Mouse (Mus musculus): ENCODE results near the gene Nln. TPM values are rescaled to one million over a fixed set of nuclear protein-coding genes. Genes with fewer than 3 reads are reported as not detected.

The Nln gene
- polyA plus RNA-seq, 1 experiment from 2014 or later = 24.3 TPM

GRCm38 (mm10) chr13:104134510-104135085, 25.2 kb upstream of the Nln start:
- Histone ChIP-seq H3K4me1 (ENCODE audit: control insufficient read depth, insufficient read depth, low read length) (no peaks in the 10 kb centered on the region), H3K27me3 (ENCODE audit: control insufficient read depth, insufficient read depth, low read length) (no peaks in the 10 kb centered on the region), H3K4me3 (ENCODE audit: low read depth, low read length) (no peak overlapping the region), H3K9me3 (replicated peaks; ENCODE audit: control insufficient read depth, low read length) (no peaks in the 10 kb centered on the region), H3K9ac (replicated peaks; ENCODE audit: low read length) (no peak overlapping the region), H3K36me3 (replicated peaks; ENCODE audit: control insufficient read depth, insufficient read depth, low read depth, low read length) (no peaks in the 10 kb centered on the region), H3K27ac (replicated peaks; ENCODE audit: low read depth, low read length) (no peak overlapping the region), H3K4me2 (ENCODE audit: low read depth, low read length) (no peak overlapping the region)
- no peak for DNase-seq (ENCODE audit: low spot score)
- no peak for ATAC-seq (replicated peaks; ENCODE audit: insufficient number of reproducible peaks, low FRiP score, low TSS enrichment, low read depth)
- WGBS = 81% methylated on average over 4 of the region's 4 CpGs

GRCm38 (mm10) chr13:104132561-104132960, 23.1 kb upstream of the Nln start:
- ATAC-seq (replicated peaks; ENCODE audit: insufficient number of reproducible peaks, low FRiP score, low TSS enrichment, low read depth) (no peak), DNase-seq (ENCODE audit: low spot score) (no peak)
- Histone ChIP-seq H3K4me3 (ENCODE audit: low read depth, low read length) (no peak overlapping the region), H3K27me3 (ENCODE audit: control insufficient read depth, insufficient read depth, low read length) (no peaks in the 10 kb centered on the region), H3K4me1 (ENCODE audit: control insufficient read depth, insufficient read depth, low read length) (no peaks in the 10 kb centered on the region), H3K27ac (replicated peaks; ENCODE audit: low read depth, low read length) (no peak overlapping the region), H3K4me2 (ENCODE audit: low read depth, low read length) (no peak overlapping the region), H3K9me3 (replicated peaks; ENCODE audit: control insufficient read depth, low read length) (no peaks in the 10 kb centered on the region), H3K36me3 (replicated peaks; ENCODE audit: control insufficient read depth, insufficient read depth, low read depth, low read length) (no peaks in the 10 kb centered on the region), H3K9ac (replicated peaks; ENCODE audit: low read length) (no peak overlapping the region)
- WGBS = 87% methylated on average over 2 of the region's 2 CpGs

DNA sequence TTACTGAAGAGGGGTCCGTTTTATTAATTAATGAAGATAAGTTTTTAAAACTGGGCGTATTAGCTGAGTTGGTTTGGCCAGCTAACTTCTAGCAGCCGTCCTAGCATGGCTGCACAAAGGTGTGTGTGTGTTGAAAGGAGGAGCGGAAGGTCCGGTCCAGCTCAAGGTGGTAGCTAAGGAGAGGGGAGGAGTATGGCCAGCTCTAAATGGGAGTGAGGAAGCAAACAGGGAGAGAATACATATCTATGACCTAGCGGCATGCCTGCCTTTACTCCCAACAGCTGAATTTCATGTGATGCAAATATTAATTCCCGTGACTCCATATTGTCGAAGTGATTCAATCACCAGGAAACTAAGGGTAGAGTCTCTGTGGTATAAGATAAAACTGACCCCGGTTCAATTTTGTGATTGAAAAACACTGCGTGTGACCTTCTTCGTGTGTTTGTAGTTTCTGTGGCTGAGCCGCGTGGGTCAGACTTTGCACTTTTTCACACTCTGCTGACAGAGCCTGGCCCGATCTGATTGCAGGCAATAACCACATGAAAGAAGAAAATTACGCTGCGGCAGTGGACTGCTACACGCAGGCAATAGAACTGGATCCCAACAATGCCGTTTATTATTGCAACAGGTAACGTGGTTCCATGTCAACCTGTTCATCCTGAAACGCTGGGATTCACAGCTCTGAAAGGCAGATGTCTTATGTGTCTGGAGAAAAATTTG, 14.4 kb upstream of the Nln start:
- Histone ChIP-seq H3K27me3 (ENCODE audit: control insufficient read depth, insufficient read depth, low read length) (no peaks in the 10 kb centered on the region), H3K36me3 (replicated peaks; ENCODE audit: control insufficient read depth, insufficient read depth, low read depth, low read length) (no peaks in the 10 kb centered on the region; the same call in 1 of the 2 replicates), H3K27ac (replicated peaks; ENCODE audit: low read depth, low read length) (no peak overlapping the region), H3K4me2 (ENCODE audit: low read depth, low read length) (no peak overlapping the region), H3K4me1 (ENCODE audit: control insufficient read depth, insufficient read depth, low read length) (no peaks in the 10 kb centered on the region), H3K9ac (replicated peaks; ENCODE audit: low read length) (no peak overlapping the region), H3K9me3 (replicated peaks; ENCODE audit: control insufficient read depth, low read length) (no peaks in the 10 kb centered on the region), H3K4me3 (ENCODE audit: low read depth, low read length) (no peak overlapping the region)
- DNase-seq (ENCODE audit: low spot score) = no peak
- WGBS = 90% methylated on average over 20 of the region's 20 CpGs
- ATAC-seq (replicated peaks; ENCODE audit: insufficient number of reproducible peaks, low FRiP score, low TSS enrichment, low read depth) = no peak

- Histone ChIP-seq H3K4me2 (ENCODE audit: low read depth, low read length) (no peak overlapping the region), H3K4me3 (ENCODE audit: low read depth, low read length) (no peak overlapping the region), H3K27ac (replicated peaks; ENCODE audit: low read depth, low read length) (no peak overlapping the region), H3K9me3 (replicated peaks; ENCODE audit: control insufficient read depth, low read length) (no peaks in the 10 kb centered on the region), H3K27me3 (ENCODE audit: control insufficient read depth, insufficient read depth, low read length) (no peaks in the 10 kb centered on the region), H3K9ac (replicated peaks; ENCODE audit: low read length) (no peak overlapping the region), H3K36me3 (replicated peaks; ENCODE audit: control insufficient read depth, insufficient read depth, low read depth, low read length) (no peaks in the 10 kb centered on the region; the same call in 1 of the 2 replicates), H3K4me1 (ENCODE audit: control insufficient read depth, insufficient read depth, low read length) (no peaks in the 10 kb centered on the region)
- DNase-seq (ENCODE audit: low spot score) = no peak
- no peak for ATAC-seq (replicated peaks; ENCODE audit: insufficient number of reproducible peaks, low FRiP score, low TSS enrichment, low read depth)
- WGBS = 65% methylated on average over 17 of the region's 17 CpGs
Measured at GRCm38 (mm10) chr13:104122078-104122840, 12.8 kb upstream of the Nln start.

GRCm38 (mm10) chr13:104114827-104115226, 5.4 kb upstream of the Nln start:
- Histone ChIP-seq H3K9ac (replicated peaks; ENCODE audit: low read length) (no peak overlapping the region), H3K36me3 (replicated peaks; ENCODE audit: control insufficient read depth, insufficient read depth, low read depth, low read length) (no peaks in the 10 kb centered on the region; the same call in 1 of the 2 replicates), H3K27ac (replicated peaks; ENCODE audit: low read depth, low read length) (no peak overlapping the region), H3K4me1 (ENCODE audit: control insufficient read depth, insufficient read depth, low read length) (no peaks in the 10 kb centered on the region), H3K27me3 (ENCODE audit: control insufficient read depth, insufficient read depth, low read length) (no peaks in the 10 kb centered on the region), H3K4me3 (ENCODE audit: low read depth, low read length) (no peak overlapping the region), H3K4me2 (ENCODE audit: low read depth, low read length) (no peak overlapping the region), H3K9me3 (replicated peaks; ENCODE audit: control insufficient read depth, low read length) (no peaks in the 10 kb centered on the region)
- DNase-seq (ENCODE audit: low spot score) (no peak), ATAC-seq (replicated peaks; ENCODE audit: insufficient number of reproducible peaks, low FRiP score, low TSS enrichment, low read depth) (no peak)
- WGBS = 88% methylated on average over 2 of the region's 2 CpGs

GRCm38 (mm10) chr13:104113782-104114181, 4.4 kb upstream of the Nln start:
- Histone ChIP-seq H3K27ac (replicated peaks; ENCODE audit: low read depth, low read length) (no peak overlapping the region), H3K4me2 (ENCODE audit: low read depth, low read length) (no peak overlapping the region), H3K9me3 (replicated peaks; ENCODE audit: control insufficient read depth, low read length) (no peaks in the 10 kb centered on the region), H3K36me3 (replicated peaks; ENCODE audit: control insufficient read depth, insufficient read depth, low read depth, low read length) (no peaks in the 10 kb centered on the region; the same call in 1 of the 2 replicates), H3K9ac (replicated peaks; ENCODE audit: low read length) (no peak overlapping the region), H3K4me3 (ENCODE audit: low read depth, low read length) (no peak overlapping the region), H3K4me1 (ENCODE audit: control insufficient read depth, insufficient read depth, low read length) (no peaks in the 10 kb centered on the region), H3K27me3 (ENCODE audit: control insufficient read depth, insufficient read depth, low read length) (no peaks in the 10 kb centered on the region)
- ATAC-seq (replicated peaks; ENCODE audit: insufficient number of reproducible peaks, low FRiP score, low TSS enrichment, low read depth) (no peak), DNase-seq (ENCODE audit: low spot score) (no peak)
- 91% methylated on average over 4 of the region's 4 CpGs for WGBS

DNA sequence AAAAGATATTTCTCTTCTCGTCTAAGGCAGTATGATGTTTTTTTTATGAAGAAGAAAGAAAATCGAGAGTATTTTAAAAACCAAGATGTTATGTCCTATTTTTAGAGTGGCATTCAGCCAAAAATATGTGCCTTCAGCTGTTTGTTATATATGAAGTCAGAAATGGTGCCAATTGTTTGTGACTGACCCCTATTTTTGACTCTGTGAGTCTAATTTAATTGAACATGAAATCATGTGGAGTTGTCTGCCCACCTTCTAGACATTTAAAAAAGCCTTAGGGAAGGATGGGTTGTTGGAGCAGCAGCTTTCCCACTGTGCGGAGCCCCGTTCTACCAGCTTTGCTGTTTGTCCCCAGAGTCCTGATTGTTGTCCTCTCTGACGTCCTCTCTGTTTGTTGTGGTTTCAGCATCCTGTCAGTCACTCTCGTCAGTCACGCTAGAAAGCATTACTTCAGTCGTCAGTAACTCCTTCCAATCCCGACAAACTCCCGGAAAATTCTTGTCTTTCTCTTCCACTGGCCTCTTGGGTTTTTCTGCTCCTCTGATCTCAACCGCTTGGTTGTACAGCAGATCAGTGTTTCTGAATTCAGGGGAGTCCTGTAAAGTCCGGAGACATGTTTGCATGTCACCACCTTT, 3.0 kb upstream of the Nln start:
- DNase-seq (ENCODE audit: low spot score) = no peak
- H3K36me3 ChIP-seq (replicated peaks; ENCODE audit: control insufficient read depth, insufficient read depth, low read depth, low read length) = no peaks in the 10 kb centered on the region; the same call in 1 of the 2 replicates
- H3K27me3 ChIP-seq (ENCODE audit: control insufficient read depth, insufficient read depth, low read length) = no peaks in the 10 kb centered on the region
- 36% methylated on average over 12 of the region's 12 CpGs for WGBS
- H3K4me3 ChIP-seq (ENCODE audit: low read depth, low read length) = no peak overlapping the region
- H3K4me1 ChIP-seq (ENCODE audit: control insufficient read depth, insufficient read depth, low read length) = no peaks in the 10 kb centered on the region
- H3K9ac ChIP-seq (replicated peaks; ENCODE audit: low read length) = no peak overlapping the region
- H3K4me2 ChIP-seq (ENCODE audit: low read depth, low read length) = no peak overlapping the region; the same call in 1 of the 2 replicates
- ATAC-seq (replicated peaks; ENCODE audit: insufficient number of reproducible peaks, low FRiP score, low TSS enrichment, low read depth) = no peak
- H3K27ac ChIP-seq (replicated peaks; ENCODE audit: low read depth, low read length) = no peak overlapping the region
- H3K9me3 ChIP-seq (replicated peaks; ENCODE audit: control insufficient read depth, low read length) = no peaks in the 10 kb centered on the region
